Comparison of ENCODE assay signal across 21 mouse cellular contexts in the genomic region with DNA sequence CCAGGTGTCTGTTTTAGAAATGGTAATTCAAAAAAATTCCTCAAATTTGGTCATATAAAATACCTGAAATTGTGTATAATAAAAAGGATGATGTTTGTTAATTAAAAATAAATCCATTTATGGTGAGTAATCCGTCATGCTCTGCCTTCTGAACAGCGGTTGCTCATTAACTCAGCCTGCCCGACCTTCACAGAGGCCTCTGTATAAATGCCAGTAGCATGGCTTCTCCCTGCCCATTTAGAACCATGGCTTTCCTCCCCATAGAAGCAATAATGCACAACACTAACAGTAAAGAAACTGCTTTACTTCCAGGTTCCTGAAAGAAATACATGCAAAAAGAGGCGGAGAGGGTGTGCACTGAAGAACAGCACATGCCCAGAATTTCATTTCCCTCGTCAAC.
DNase-seq lines count a peak whose midpoint lies in the region; ATAC-seq and TF ChIP-seq lines count a peak whose summit lies in the region.
"Had no signal": no experiment of that assay in that cellular context is flagged by ENCODE, and none has a peak within 500 bp of the region (broad histone marks: within the 10 kb centered on the region; RNA-seq: fewer than 3 reads in every experiment).

No protein-coding gene starts in this region.

- no peaks in the 10 kb centered on the region for H3K4me1 ChIP-seq in kidney, embryonic 14.5 days (ENCODE audit: control insufficient read depth, insufficient read depth, low read length)
- no peaks in the 10 kb centered on the region for H3K4me1 ChIP-seq in kidney, embryonic 15.5 days
- H3K4me1 ChIP-seq in liver, adult 2 months (ENCODE audit: control insufficient read depth, insufficient read depth, low read length), result peaks cover 5% of the 10 kb centered on the region; the same call in 1 of the 2 replicates
- no peaks in the 10 kb centered on the region for H3K4me1 ChIP-seq in midbrain, postnatal 0 days (ENCODE audit: insufficient read depth, low read length)
- H3K4me1 ChIP-seq: embryonic facial prominence, embryonic 12.5 days; embryonic facial prominence, embryonic 15.5 days; hindbrain, embryonic 12.5 days had no signal

- H3K9ac ChIP-seq in kidney, embryonic 14.5 days (ENCODE audit: low read depth, low read length), result no peak overlapping the region
- H3K9ac ChIP-seq in kidney, embryonic 15.5 days, result no peak overlapping the region
- no peak overlapping the region for H3K9ac ChIP-seq in liver, adult 2 months (ENCODE audit: low read depth, low read length)
- H3K9ac ChIP-seq in midbrain, postnatal 0 days (replicated peaks; ENCODE audit: low read length, poor library complexity, severe bottlenecking), result no peak overlapping the region
- H3K9ac ChIP-seq: embryonic facial prominence, embryonic 12.5 days; embryonic facial prominence, embryonic 15.5 days; forebrain, postnatal 0 days; hindbrain, embryonic 12.5 days had no signal

- H3K4me2 ChIP-seq in kidney, embryonic 14.5 days (replicated peaks; ENCODE audit: low read depth, low read length), result no peak overlapping the region
- no peak overlapping the region for H3K4me2 ChIP-seq in kidney, embryonic 15.5 days
- no peak overlapping the region for H3K4me2 ChIP-seq in midbrain, postnatal 0 days (ENCODE audit: low read depth, low read length, poor library complexity, severe bottlenecking)
- H3K4me2 ChIP-seq: embryonic facial prominence, embryonic 12.5 days; embryonic facial prominence, embryonic 15.5 days; heart, embryonic 11.5 days; hindbrain, embryonic 12.5 days had no signal

- H3K79me2 ChIP-seq in liver, adult 2 months (ENCODE audit: control insufficient read depth, insufficient read depth, low read length), result no peaks in the 10 kb centered on the region

- WGBS in kidney, embryonic 14.5 days, result 73% methylated on average over 5 of the region's 5 CpGs
- WGBS in kidney, embryonic 15.5 days, result 79% methylated on average over 5 of the region's 5 CpGs
- WGBS in liver, adult 2 months, result 65% methylated on average over 5 of the region's 5 CpGs
- 80% methylated on average over 5 of the region's 5 CpGs for WGBS in midbrain, postnatal 0 days

- no peak overlapping the region for H3K4me3 ChIP-seq in kidney, embryonic 14.5 days (ENCODE audit: low read length)
- no peak overlapping the region for H3K4me3 ChIP-seq in kidney, embryonic 15.5 days (replicated peaks)
- H3K4me3 ChIP-seq in liver, adult 2 months (ENCODE audit: insufficient read depth, low read depth, low read length), result no peak overlapping the region
- H3K4me3 ChIP-seq in midbrain, postnatal 0 days (ENCODE audit: low read depth, low read length), result no peak overlapping the region
- H3K4me3 ChIP-seq: embryonic facial prominence, embryonic 12.5 days; embryonic facial prominence, embryonic 15.5 days; gastrocnemius, adult 2 months; hindbrain, embryonic 12.5 days had no signal

- no peak for TF ChIP-seq POLR2A in liver, adult 2 months (IDR thresholded peaks at IDR 0.05; ENCODE audit: extremely low read depth, insufficient read depth, low read length)

- H3K36me3 ChIP-seq in kidney, embryonic 14.5 days (ENCODE audit: control insufficient read depth, insufficient read depth, low read length), result no peaks in the 10 kb centered on the region
- H3K36me3 ChIP-seq in kidney, embryonic 15.5 days, result no peaks in the 10 kb centered on the region
- H3K36me3 ChIP-seq in liver, adult 2 months (ENCODE audit: control insufficient read depth, insufficient read depth, low read length), result no peaks in the 10 kb centered on the region
- H3K36me3 ChIP-seq in midbrain, postnatal 0 days (ENCODE audit: insufficient read depth, low read length), result no peaks in the 10 kb centered on the region
- H3K36me3 ChIP-seq: embryonic facial prominence, embryonic 12.5 days; embryonic facial prominence, embryonic 15.5 days; hindbrain, embryonic 12.5 days had no signal

- ATAC-seq in kidney, embryonic 14.5 days (ENCODE audit: low FRiP score, low TSS enrichment), result no peak
- ATAC-seq in kidney, embryonic 15.5 days (replicated peaks; ENCODE audit: low FRiP score), result peak; percentile 76
- ATAC-seq in midbrain, postnatal 0 days (ENCODE audit: low FRiP score), result no peak
- ATAC-seq: forebrain, embryonic 14.5 days; forebrain, postnatal 0 days had no signal

- DNase-seq in kidney, adult 11 months, result peak; percentile 16
- no peak for DNase-seq in kidney, adult 18-20 months
- peak; percentile 44 for DNase-seq in liver, adult 2 months (ENCODE audit: extremely low read depth, low read depth, low spot score)
- DNase-seq in liver, result no peak
- no peak for DNase-seq in midbrain, postnatal 0 days (ENCODE audit: low spot score)
- DNase-seq: adrenal gland, postnatal 10 days; adrenal gland, postnatal 36 days; cerebellum, adult 18-20 months; cerebellum, adult 9-10 months; cerebellum, postnatal 14 days; forebrain, postnatal 0 days; gastrocnemius, adult 2 months; gastrocnemius, postnatal 14 days; heart, adult 11 months had no signal

- TF ChIP-seq CTCF in liver, adult 2 months (IDR thresholded peaks at IDR 0.05; ENCODE audit: low read depth, low read length), result no peak
- no peak for TF ChIP-seq CTCF in midbrain, postnatal 0 days (IDR thresholded peaks at IDR 0.05)

- H3K27me3 ChIP-seq in kidney, embryonic 14.5 days (ENCODE audit: control insufficient read depth, insufficient read depth, low read length), result no peaks in the 10 kb centered on the region
- H3K27me3 ChIP-seq in kidney, embryonic 15.5 days, result no peaks in the 10 kb centered on the region
- no peaks in the 10 kb centered on the region for H3K27me3 ChIP-seq in liver, adult 2 months (ENCODE audit: control insufficient read depth, insufficient read depth, low read length)
- H3K27me3 ChIP-seq in midbrain, postnatal 0 days (ENCODE audit: insufficient read depth, low read length), result no peaks in the 10 kb centered on the region
- H3K27me3 ChIP-seq: embryonic facial prominence, embryonic 12.5 days; embryonic facial prominence, embryonic 15.5 days; hindbrain, embryonic 12.5 days had no signal

- H3K27ac ChIP-seq in kidney, embryonic 14.5 days (ENCODE audit: low read depth, low read length), result no peak overlapping the region
- no peak overlapping the region for H3K27ac ChIP-seq in kidney, embryonic 15.5 days
- H3K27ac ChIP-seq in liver, adult 2 months (replicated peaks; ENCODE audit: insufficient read depth, low read depth, low read length), result no peak overlapping the region
- no peak overlapping the region for H3K27ac ChIP-seq in midbrain, postnatal 0 days (ENCODE audit: low read depth, low read length)
- H3K27ac ChIP-seq: embryonic facial prominence, embryonic 12.5 days; embryonic facial prominence, embryonic 15.5 days; gastrocnemius, adult 2 months; hindbrain, embryonic 12.5 days had no signal

- no peaks in the 10 kb centered on the region for H3K9me3 ChIP-seq in kidney, embryonic 14.5 days (ENCODE audit: control insufficient read depth, low read length)
- H3K9me3 ChIP-seq in kidney, embryonic 15.5 days (replicated peaks), result no peaks in the 10 kb centered on the region
- H3K9me3 ChIP-seq in midbrain, postnatal 0 days (ENCODE audit: low read length), result no peaks in the 10 kb centered on the region
- H3K9me3 ChIP-seq: embryonic facial prominence, embryonic 12.5 days; embryonic facial prominence, embryonic 15.5 days; hindbrain, embryonic 12.5 days had no signal

Comparison
In these comparisons a context has a peak if more than half of its experiments do, and no peak if none do; other contexts are left out.
1. DNase-seq: peak in kidney, adult 11 months (single experiment) and liver, adult 2 months (single experiment); none in kidney, adult 18-20 months (single experiment), liver (single experiment) and midbrain, postnatal 0 days (single experiment).